Mouse (Mus musculus): Measurements from ENCODE around the gene Yipf4.
"Not testable (repeated sequence)": the region's sequence is repeated elsewhere in the genome, so short reads cannot be mapped to it uniquely, and the experiment has no call there.

Gene Yipf4

GRCm38 (mm10) chr17:74489024-74489900, at the start of gene Yipf4:
Gene Yipf4, plus strand, starts transcription at chr17:74489493.
- DNase-seq (ENCODE audit: low spot score): peak; percentile 94

GRCm38 (mm10) chr17:74440486-74440885, 48.8 kb upstream of the Yipf4 start:
- DNase-seq (ENCODE audit: low spot score): no peak

DNA sequence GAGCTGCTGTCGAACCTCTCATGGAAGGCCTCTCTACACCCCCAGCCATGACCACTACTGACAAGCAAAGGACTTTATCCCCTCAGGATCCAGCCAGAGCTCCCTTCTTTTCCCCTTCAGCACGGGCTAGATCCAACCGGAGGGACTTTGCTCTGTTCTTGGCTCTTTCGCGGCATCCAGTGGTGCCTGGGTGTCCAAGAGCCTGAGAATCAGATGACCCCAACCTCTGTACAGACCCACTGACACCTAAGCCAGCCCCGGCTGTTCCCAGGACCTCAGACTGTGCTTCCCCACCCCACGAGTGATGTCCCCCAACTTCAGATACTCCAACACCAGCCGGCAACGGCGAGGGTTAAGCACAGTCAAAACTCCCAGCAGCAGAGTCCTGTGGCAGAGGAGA, 39.5 kb upstream of the Yipf4 start:
- DNase-seq (ENCODE audit: low spot score): no peak

DNA sequence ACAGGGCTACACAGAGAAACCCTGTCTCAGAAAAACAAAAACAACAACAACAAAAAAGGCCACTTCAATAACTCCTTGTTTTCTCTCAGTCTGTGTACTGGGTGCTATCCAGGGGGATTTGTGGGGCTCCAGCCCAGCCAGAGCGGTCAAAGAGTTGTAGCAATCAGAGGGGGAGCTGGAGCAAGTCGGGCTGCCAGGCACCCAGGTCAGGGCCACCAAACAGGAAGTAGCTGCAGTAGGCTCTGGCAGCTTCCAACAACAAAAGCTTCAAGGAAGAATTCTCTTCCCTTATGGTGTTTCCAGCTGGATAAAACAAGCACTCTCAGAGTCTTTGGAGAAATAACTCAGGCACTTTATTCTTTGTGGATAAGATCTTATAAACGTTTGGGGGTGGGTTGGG, 35.4 kb upstream of the Yipf4 start:
- DNase-seq (ENCODE audit: low spot score): no peak

- DNase-seq (ENCODE audit: low spot score): no peak
These were observed 34.6 kb upstream of the Yipf4 start for GRCm38 (mm10) chr17:74454660-74455059.

DNA sequence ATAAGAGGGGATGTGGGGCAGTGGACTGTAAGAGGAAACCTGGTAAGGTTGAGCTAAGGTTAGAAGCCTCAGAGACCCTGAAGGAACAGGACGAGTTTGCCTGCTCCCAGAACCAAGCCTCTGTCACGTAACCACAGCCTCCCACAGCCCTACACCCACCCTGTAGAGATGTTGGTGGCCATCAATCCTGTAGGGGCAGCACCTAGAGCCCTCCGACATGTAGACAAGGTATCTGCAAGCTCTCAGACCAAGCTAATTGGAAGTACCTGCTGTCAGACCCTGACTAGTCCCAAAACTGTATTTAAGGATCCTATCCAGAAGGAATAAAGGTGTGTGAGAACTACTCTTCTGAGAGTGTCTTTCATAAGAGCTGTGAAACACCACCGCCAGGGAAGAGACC, 33.9 kb upstream of the Yipf4 start:
- DNase-seq (ENCODE audit: low spot score): no peak

GRCm38 (mm10) chr17:74456825-74457224, 32.5 kb upstream of the Yipf4 start:
- no peak for DNase-seq (ENCODE audit: low spot score)

- DNase-seq (ENCODE audit: low spot score): no peak
These were observed 31.2 kb upstream of the Yipf4 start for GRCm38 (mm10) chr17:74457972-74458677.

DNA sequence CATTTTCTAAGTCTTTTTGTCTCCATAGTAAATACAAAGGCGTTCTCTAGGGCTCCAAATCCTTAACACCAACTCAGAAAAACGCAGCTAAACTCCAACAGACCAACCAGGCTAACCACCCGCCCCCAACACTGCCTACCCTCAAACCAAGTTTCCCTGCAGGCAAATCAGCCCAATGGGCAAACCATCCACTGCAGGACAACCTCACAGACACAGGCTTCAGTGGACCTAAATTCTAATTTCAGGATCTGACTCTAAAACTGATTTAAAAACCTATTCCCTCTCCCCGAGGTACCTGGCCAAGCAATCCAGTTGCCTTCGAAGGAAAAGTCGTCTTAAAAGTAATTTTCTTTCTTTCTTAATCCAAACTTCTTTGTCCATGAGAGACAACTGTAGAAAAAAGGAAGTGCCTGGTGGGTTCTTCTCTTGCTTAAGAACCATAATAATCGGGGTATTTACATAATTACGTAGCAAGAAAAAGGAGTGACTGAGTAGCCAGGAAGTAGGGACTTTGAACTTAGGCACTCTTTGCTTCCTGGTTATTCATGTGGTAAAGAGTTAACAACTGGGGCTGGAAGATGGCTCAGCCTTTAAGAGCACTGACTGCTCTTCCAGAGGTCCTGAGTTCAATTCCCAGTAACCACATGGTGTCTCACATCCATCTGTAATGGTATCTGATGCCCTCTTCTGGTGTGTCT, 30.4 kb upstream of the Yipf4 start, which contains the start of gene Nlrc4:
Gene Nlrc4, minus strand, starts transcription at position 432 of the 698 bp plus-strand sequence.
- no peak for DNase-seq (ENCODE audit: low spot score)

- DNase-seq (ENCODE audit: low spot score): no peak
These were observed 25.8 kb upstream of the Yipf4 start for GRCm38 (mm10) chr17:74463510-74463909.

GRCm38 (mm10) chr17:74467981-74468380, 21.3 kb upstream of the Yipf4 start:
- DNase-seq (ENCODE audit: low spot score): not testable (repeated sequence)

DNA sequence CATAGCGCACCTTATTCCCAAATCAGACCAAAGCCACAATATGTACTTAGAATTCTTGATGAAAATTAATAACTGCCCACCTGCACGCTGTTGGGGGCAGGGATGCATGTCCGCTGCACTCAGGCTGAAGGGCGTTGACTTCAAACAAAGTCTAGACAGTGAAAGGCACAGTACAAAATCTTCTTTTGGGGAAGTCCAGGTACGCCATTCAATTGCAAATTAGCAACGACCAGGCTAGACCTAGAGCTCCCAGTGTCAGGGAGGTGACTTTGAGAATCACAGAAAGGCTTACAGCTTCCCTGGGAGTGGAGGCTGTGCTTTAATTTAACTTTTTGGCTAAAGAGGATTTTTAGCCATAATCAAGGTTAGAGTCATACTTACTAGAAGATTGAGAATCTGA, 19.2 kb upstream of the Yipf4 start:
- not testable (repeated sequence) for DNase-seq (ENCODE audit: low spot score)

- DNase-seq (ENCODE audit: low spot score): no peak
These were observed 8.8 kb upstream of the Yipf4 start for GRCm38 (mm10) chr17:74480361-74481069.

GRCm38 (mm10) chr17:74489901-74490220, 568 bp downstream of the Yipf4 start:
- no peak for DNase-seq (ENCODE audit: low spot score)

DNA sequence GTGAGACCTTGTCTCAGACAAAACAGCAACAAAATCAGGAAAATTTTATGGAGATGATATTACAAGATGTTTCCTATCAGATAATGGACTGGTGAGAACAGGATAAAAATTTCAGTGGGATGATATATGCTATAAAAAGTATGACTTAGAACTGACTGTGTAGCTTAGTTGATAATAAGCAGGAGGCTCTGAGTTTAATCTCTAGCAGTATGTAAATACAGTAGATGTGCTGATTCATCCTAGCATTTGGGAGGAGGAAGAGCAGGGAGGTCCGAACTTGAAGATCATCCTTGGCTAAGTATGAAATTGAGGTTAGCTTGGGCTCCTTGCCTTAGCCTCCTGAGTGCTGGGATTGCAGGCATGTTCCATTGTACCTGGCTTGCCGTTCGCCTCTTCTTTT, 2.3 kb downstream of the Yipf4 start:
- DNase-seq (ENCODE audit: low spot score): no peak

DNA sequence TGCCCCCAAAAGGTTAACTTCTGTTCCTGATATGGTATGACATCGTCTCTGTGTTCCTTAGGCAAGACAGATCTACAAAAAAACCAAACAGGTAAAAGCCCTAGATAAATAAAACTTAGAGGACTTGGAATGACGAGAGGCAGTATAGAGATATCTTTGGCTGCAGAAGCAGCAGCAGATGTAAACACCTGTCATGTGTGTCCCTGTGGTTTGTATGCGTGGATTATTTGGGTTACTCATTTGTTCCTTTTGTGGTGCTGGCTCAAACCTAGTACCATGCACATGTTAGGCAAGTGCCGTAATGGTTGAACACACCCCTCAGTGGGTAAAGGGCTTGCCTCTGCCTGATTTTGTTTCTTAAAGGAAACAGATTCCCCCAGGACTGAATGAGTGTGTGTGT, 10.9 kb downstream of the Yipf4 start:
- DNase-seq (ENCODE audit: low spot score): no peak

GRCm38 (mm10) chr17:74501085-74501484, 11.8 kb downstream of the Yipf4 start:
- DNase-seq (ENCODE audit: low spot score): no peak

DNA sequence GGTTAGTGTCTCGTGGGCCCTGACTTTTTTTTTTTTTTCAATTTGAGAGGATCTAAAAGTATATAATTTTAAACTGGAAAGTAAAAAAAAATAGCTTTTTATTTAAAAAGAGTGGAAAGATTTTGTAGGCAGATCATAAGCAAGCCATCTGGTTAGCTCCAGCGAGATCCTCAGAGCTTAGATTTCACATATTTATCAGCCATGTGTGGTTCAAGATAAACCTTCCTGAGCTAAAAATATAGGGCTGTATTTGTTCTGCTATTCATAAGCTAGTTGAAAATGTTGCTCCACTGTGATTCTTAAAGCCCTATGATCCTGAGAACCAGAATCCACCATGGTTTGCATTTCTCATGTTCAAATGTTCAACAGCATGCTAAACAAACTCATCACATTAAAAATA, 18.6 kb downstream of the Yipf4 start:
- no peak for DNase-seq (ENCODE audit: low spot score)

GRCm38 (mm10) chr17:74508600-74508999, 19.3 kb downstream of the Yipf4 start:
- DNase-seq (ENCODE audit: low spot score): no peak

DNA sequence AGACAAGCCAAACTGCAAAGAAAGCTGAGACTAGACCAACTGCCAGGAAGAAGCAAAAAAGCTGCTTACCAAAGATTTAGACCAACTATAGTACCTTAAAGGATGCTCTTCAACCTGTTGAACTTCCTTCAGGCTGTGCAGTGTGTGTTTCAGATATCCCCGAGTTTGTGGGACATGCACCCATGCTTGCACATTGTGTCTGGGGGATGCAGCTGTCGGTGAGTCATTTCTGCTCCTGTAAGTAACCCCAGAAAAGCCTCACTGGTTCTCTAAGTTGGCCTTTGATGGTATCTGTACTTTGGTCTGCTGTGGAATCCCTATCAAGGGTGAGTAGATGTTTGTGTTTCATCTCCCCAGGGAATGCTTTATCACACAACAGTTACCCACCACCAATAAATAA, 23.0 kb downstream of the Yipf4 start:
- no peak for DNase-seq (ENCODE audit: low spot score)

DNA sequence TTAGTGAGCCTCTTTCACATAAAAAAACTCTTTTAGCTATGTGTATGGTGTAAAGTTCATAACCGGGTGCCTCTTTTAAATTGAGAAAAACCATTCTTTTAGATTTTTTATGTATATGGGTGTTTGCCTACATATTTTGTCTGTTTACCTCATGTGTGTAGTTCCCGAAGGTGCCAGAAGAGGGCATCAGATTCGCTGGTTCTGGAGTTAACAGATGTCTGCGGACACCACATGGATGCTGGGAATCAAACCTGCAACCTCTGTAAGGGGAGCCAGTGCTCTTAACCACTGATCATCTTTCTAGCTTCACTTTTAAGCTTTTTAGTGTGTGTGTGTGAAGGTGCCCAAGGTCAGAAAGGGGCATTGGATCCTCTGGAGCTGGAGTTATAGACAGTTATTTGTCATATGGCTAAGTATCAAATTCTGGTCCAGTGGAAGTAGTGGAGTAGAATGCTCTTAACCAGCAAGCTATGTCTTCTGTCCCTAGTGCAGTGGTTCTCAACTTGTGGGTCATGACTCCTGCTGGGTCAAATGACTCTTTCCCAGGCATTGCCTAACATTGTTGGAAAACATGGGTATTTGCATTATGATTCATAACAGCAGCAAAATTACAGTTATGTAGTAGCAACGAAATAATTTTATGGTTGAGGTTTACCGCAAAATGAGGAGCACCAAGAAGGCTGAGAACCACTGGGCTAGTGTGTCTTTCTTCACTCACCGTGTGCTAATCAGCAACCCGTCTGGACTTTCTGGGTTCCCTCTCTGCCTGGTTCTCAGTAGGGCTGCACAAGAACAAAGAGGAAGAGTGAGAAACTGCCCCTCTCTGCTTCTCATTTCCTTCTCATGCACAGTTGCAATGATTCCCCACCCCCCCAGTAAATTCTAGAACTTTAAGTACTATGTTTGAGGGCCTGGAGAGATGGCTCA, 33.8 kb downstream of the Yipf4 start:
- DNase-seq (ENCODE audit: low spot score): no peak

Data from ovary, postnatal 36 days (tissue).